Mouse (Mus musculus): ENCODE results near the gene Hspa1b.

The Hspa1b gene

DNA sequence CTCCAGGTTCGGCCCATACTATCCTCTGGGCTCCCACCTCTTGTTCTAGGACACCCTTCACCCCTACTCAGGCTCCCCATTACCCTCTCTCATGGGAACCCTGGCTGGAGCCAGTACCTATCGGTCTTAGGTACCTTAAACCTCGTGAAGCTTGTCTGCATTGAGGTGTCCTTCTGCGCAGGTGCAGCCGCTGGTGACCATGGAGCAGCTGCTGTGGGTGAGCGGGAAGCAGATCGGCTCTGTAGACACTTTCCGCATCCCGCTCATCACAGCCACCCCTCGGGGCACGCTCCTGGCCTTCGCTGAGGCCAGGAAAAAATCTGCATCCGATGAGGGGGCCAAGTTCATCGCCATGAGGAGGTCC, 27.3 kb downstream of the Hspa1b start:
- Histone ChIP-seq H3K4me3 (replicated peaks; ENCODE audit: low read length) (peak overlapping the region; percentile 91), H3K9me3 (ENCODE audit: low read length) (no peaks in the 10 kb centered on the region), H3K27me3 (ENCODE audit: insufficient read depth, low read length) (peaks cover 35% of the 10 kb centered on the region), H3K36me3 (ENCODE audit: insufficient read depth, low read length) (peaks cover 32% of the 10 kb centered on the region), H3K4me1 (replicated peaks; ENCODE audit: low read depth, low read length) (peaks cover 63% of the 10 kb centered on the region)
- TF ChIP-seq POU5F1 (IDR thresholded peaks at IDR 0.05; ENCODE audit: borderline replicate concordance, low read length) (no peak), CTCF (conservative IDR thresholded peaks at IDR 0.05; ENCODE audit: low read length) (no peak), NANOG (IDR thresholded peaks at IDR 0.05; ENCODE audit: borderline replicate concordance, low read length) (no peak)

DNA sequence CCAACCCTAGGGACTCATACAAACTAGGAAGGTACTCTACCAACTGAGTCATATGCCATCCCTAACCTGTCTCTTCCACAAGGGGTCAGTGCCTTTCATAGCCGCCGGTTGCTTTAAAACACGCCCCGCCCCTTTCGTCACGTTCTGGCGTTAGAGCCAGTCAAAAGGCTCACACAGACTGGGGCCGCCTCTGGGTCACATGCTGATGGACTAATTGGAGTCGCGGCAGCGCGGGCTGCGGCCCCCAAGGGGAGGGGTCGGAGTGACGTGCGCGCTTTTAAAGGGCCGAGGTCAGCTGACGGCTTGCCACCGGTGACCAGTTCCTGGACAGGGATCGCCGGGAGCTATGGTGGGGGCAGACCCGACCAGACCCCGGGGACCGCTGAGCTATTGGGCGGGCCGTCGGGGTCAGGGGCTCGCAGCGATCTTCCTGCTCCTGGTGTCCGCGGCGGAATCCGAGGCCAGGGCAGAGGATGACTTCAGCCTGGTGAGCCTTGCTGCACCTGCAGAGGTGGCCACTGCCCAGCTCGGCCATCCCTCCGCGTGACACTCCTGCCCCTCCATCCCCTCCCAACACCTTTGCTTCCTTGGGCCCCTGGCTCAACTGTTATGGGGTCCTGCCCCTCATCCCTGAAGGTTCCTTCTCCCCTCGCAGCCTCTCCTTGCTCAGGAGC, 27.8 kb downstream of the Hspa1b start, which contains the start of gene Neu1:
TSS of gene Neu1 (plus strand) at position 193 of the 674 bp plus-strand sequence.
- H3K9me3 ChIP-seq (ENCODE audit: low read length): no peaks in the 10 kb centered on the region
- TF ChIP-seq NANOG (IDR thresholded peaks at IDR 0.05; ENCODE audit: borderline replicate concordance, low read length): no peak
- TF ChIP-seq POU5F1 (IDR thresholded peaks at IDR 0.05; ENCODE audit: borderline replicate concordance, low read length): no peak
- TF ChIP-seq CTCF (conservative IDR thresholded peaks at IDR 0.05; ENCODE audit: low read length): peak; percentile 45
- H3K27me3 ChIP-seq (ENCODE audit: insufficient read depth, low read length): peaks cover 35% of the 10 kb centered on the region
- peaks cover 63% of the 10 kb centered on the region for H3K4me1 ChIP-seq (replicated peaks; ENCODE audit: low read depth, low read length)
- peak within 1 kb of the TSS; percentile 91 for H3K4me3 ChIP-seq (replicated peaks; ENCODE audit: low read length)
- peaks cover 32% of the 10 kb centered on the region for H3K36me3 ChIP-seq (ENCODE audit: insufficient read depth, low read length)

DNA sequence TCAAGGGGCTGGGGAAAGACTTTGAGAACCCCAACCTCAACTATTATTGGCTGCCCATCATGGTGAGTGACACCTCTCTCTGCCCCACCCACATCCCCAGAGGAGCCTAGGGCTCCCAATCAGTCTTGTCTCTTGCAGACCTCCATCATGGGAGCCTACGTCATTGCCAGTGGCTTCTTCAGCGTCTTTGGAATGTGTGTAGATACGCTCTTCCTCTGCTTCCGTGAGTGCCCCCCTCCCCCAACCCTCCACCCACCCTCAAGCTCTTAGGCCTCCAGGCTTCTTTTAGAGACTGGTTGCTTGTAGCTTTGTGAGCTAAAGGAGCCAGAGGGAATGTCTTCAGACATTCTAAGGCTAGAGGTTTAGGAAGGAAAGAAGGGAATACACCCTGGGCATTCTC, 30.2 kb downstream of the Hspa1b start:
- Histone ChIP-seq H3K27me3 (ENCODE audit: insufficient read depth, low read length) (peaks cover 23% of the 10 kb centered on the region), H3K9me3 (ENCODE audit: low read length) (no peaks in the 10 kb centered on the region), H3K4me1 (replicated peaks; ENCODE audit: low read depth, low read length) (peaks cover 46% of the 10 kb centered on the region), H3K4me3 (replicated peaks; ENCODE audit: low read length) (peak overlapping the region; percentile 72), H3K36me3 (ENCODE audit: insufficient read depth, low read length) (peaks cover 11% of the 10 kb centered on the region)
- TF ChIP-seq CTCF (conservative IDR thresholded peaks at IDR 0.05; ENCODE audit: low read length): no peak
- TF ChIP-seq NANOG (IDR thresholded peaks at IDR 0.05; ENCODE audit: borderline replicate concordance, low read length): no peak
- no peak for TF ChIP-seq POU5F1 (IDR thresholded peaks at IDR 0.05; ENCODE audit: borderline replicate concordance, low read length)

DNA sequence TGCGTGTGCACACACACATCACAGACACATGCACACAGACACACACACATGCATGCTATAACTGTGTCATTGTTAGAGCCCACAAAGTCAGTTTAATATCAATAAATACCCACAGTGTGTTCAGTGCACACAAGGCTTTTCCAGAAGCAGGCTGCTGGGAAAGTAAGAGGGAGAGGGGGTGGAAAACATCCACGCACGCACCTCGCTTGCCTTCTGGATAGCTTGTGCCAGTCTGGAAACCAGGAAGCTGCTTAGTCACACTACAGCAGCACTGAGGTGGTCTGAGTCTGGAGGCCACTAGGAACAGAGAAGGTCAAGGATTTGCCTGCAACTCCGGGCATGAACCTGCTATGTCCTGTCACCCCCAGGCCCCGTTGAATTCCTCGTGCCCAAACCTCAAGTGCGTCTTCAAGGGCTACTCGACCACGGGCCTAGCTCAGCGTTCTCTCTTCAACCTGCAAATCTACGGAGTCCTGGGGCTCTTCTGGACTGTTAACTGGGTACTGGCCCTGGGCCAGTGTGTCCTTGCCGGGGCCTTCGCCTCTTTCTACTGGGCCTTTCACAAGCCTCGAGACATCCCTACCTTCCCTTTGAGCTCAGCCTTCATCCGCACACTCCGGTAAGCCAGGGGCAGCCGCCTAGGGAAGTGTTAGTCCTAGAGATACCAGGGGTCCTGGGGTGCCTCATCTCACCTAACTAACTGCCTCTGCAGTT, 31.6 kb downstream of the Hspa1b start:
- TF ChIP-seq CTCF (conservative IDR thresholded peaks at IDR 0.05; ENCODE audit: low read length): no peak
- no peak for TF ChIP-seq NANOG (IDR thresholded peaks at IDR 0.05; ENCODE audit: borderline replicate concordance, low read length)
- no peak for TF ChIP-seq POU5F1 (IDR thresholded peaks at IDR 0.05; ENCODE audit: borderline replicate concordance, low read length)
- H3K27me3 ChIP-seq (ENCODE audit: insufficient read depth, low read length): peaks cover 11% of the 10 kb centered on the region
- H3K36me3 ChIP-seq (ENCODE audit: insufficient read depth, low read length): peaks cover 2% of the 10 kb centered on the region
- no peaks in the 10 kb centered on the region for H3K9me3 ChIP-seq (ENCODE audit: low read length)
- H3K4me3 ChIP-seq (replicated peaks; ENCODE audit: low read length): peak overlapping the region; percentile 72
- peaks cover 43% of the 10 kb centered on the region for H3K4me1 ChIP-seq (replicated peaks; ENCODE audit: low read depth, low read length)

DNA sequence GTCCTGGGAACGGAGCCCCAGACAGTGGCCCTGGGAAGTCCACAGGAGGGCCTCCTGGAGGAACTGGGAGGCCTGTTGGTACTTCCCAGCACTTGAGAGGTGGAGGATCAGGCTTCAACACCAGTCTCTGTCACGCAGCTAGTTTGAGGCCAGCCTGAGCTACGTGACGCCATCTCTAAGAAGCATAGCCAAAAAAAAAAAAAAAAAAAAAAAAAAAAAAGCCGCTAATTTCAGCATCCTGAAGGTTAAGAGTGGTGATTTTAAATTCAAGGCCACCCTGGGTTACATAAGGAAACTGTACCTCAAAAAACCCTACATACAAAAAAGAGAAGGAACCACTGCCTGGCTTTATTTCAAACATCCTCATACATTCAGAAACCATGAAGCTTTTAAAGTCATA, 34.8 kb downstream of the Hspa1b start:
- Histone ChIP-seq H3K9me3 (ENCODE audit: low read length) (no peaks in the 10 kb centered on the region), H3K36me3 (ENCODE audit: insufficient read depth, low read length) (no peaks in the 10 kb centered on the region), H3K27me3 (ENCODE audit: insufficient read depth, low read length) (no peaks in the 10 kb centered on the region; the same call in 1 of the 2 replicates), H3K4me1 (replicated peaks; ENCODE audit: low read depth, low read length) (peaks cover 25% of the 10 kb centered on the region), H3K4me3 (replicated peaks; ENCODE audit: low read length) (no peak overlapping the region)
- TF ChIP-seq CTCF (conservative IDR thresholded peaks at IDR 0.05; ENCODE audit: low read length): no peak
- TF ChIP-seq NANOG (IDR thresholded peaks at IDR 0.05; ENCODE audit: borderline replicate concordance, low read length): no peak

DNA sequence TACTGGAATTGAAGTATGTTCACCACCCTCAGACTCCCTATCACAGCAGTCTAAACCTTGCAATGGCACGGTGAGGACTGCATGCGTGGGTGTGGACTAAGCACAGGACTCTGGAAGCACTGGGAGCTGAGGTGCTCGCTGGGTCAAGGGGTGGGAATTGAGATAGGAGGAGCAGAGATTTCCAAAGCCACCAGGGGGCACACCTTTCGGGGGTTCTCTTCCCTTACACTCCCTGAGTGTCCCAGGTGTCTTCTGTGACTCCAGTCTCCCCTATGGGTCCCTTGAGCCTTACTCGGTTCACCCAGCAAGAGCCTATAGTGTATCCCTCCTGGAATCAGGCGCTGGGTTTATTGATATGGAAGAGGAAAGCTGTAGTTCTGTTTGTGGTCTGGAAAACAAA, 36.1 kb downstream of the Hspa1b start:
- Histone ChIP-seq H3K4me1 (replicated peaks; ENCODE audit: low read depth, low read length) (peaks cover 17% of the 10 kb centered on the region), H3K36me3 (ENCODE audit: insufficient read depth, low read length) (no peaks in the 10 kb centered on the region), H3K9me3 (ENCODE audit: low read length) (no peaks in the 10 kb centered on the region), H3K27me3 (ENCODE audit: insufficient read depth, low read length) (no peaks in the 10 kb centered on the region; the same call in 1 of the 2 replicates), H3K4me3 (replicated peaks; ENCODE audit: low read length) (no peak overlapping the region)
- no peak for TF ChIP-seq POU5F1 (IDR thresholded peaks at IDR 0.05; ENCODE audit: borderline replicate concordance, low read length)
- peak; percentile 43 for TF ChIP-seq CTCF (conservative IDR thresholded peaks at IDR 0.05; ENCODE audit: low read length)

DNA sequence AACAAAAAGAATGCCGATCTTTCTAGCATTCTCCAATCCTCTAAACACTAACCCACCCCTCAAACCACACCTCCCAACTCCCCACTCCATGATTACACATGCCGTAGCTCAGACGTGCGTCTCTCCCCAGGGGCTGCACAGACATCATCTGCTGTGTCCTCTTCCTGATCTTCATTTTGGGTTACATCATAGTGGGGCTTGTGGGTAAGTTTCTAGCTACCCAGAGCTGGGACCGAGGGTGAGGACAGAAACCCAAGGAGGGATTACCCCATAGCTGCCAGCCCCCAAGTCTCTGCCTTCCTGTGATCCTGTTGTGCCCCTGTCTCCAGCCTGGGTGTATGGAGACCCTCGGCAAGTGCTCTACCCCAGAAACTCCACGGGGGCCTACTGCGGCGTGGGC, 41.9 kb downstream of the Hspa1b start:
- H3K27me3 ChIP-seq (ENCODE audit: insufficient read depth, low read length): no peaks in the 10 kb centered on the region
- H3K36me3 ChIP-seq (ENCODE audit: insufficient read depth, low read length): peaks cover 19% of the 10 kb centered on the region
- H3K4me3 ChIP-seq (replicated peaks; ENCODE audit: low read length): peak overlapping the region; percentile 52
- peaks cover 55% of the 10 kb centered on the region for H3K4me1 ChIP-seq (replicated peaks; ENCODE audit: low read depth, low read length)
- H3K9me3 ChIP-seq (ENCODE audit: low read length): no peaks in the 10 kb centered on the region
- no peak for TF ChIP-seq CTCF (conservative IDR thresholded peaks at IDR 0.05; ENCODE audit: low read length)
- no peak for TF ChIP-seq NANOG (IDR thresholded peaks at IDR 0.05; ENCODE audit: borderline replicate concordance, low read length)

DNA sequence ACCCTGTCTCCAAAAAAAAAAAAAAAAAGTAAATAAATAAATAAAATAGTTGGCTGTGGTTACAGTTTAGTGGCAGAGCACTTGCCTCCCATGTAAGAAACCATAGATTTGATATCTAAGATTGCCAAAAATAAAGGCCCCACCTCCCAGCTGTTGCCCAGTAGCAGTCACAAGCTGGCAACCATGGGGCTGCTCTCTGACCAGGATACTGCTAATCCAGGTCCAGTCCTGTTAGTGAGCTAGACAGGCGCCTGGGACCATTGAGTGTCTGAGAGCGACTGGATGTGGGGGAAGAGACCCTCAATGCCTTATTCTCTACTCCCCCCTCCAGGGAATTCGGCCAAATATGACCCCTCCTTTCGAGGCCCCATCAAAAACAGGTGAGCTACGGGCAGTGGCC, 42.7 kb downstream of the Hspa1b start:
- H3K27me3 ChIP-seq (ENCODE audit: insufficient read depth, low read length): no peaks in the 10 kb centered on the region
- H3K36me3 ChIP-seq (ENCODE audit: insufficient read depth, low read length): peaks cover 27% of the 10 kb centered on the region
- peaks cover 63% of the 10 kb centered on the region for H3K4me1 ChIP-seq (replicated peaks; ENCODE audit: low read depth, low read length)
- no peaks in the 10 kb centered on the region for H3K9me3 ChIP-seq (ENCODE audit: low read length)
- H3K4me3 ChIP-seq (replicated peaks; ENCODE audit: low read length): no peak overlapping the region
- TF ChIP-seq CTCF (conservative IDR thresholded peaks at IDR 0.05; ENCODE audit: low read length) (no peak), POU5F1 (IDR thresholded peaks at IDR 0.05; ENCODE audit: borderline replicate concordance, low read length) (no peak), NANOG (IDR thresholded peaks at IDR 0.05; ENCODE audit: borderline replicate concordance, low read length) (no peak)

Data from E14TG2a.4 (cell line).